Mouse (Mus musculus) limb, embryonic 10.5 days (tissue): ENCODE results near the gene Il9r. TPM values are rescaled to one million over a fixed set of nuclear protein-coding genes. Genes with fewer than 3 reads are reported as not detected.

ENCODE experiments used
- DNase-seq: peaks from one replicate; pipeline ENCODE4 v3.0.0-alpha.2; 2017; ENCODE audit warnings: low spot score
- H3K27ac ChIP-seq: fragments of 300-500 bp; sonication (generic); 2 replicates; pipeline ENCODE4 v1.5.1; 2016; ENCODE audit warnings: mild to moderate bottlenecking
- H3K27me3 ChIP-seq: fragments of 300-500 bp; sonication (generic); 2 replicates; pipeline ENCODE4 v1.6.1; 2016; ENCODE audit warnings: low read depth, mild to moderate bottlenecking; ENCODE audit not compliant: poor library complexity, severe bottlenecking
- H3K36me3 ChIP-seq: fragments of 300-500 bp; sonication (generic); 2 replicates; pipeline ENCODE4 v1.6.1; 2016; ENCODE audit warnings: mild to moderate bottlenecking, moderate library complexity
- H3K4me1 ChIP-seq: fragments of 300-500 bp; sonication (generic); 2 replicates; pipeline ENCODE4 v1.6.1; 2016
- H3K4me3 ChIP-seq: fragments of 300-500 bp; sonication (generic); 2 replicates; pipeline ENCODE4 v1.5.1; 2016; ENCODE audit warnings: mild to moderate bottlenecking, moderate library complexity
- H3K9me3 ChIP-seq: fragments of 300-500 bp; sonication (generic); replicated peaks from 2 replicates; pipeline ENCODE4 v1.6.1; 2016; ENCODE audit warnings: mild to moderate bottlenecking
- WGBS: fragments of 180-500 bp; shearing (Covaris S2); methylation state at CpG from one replicate; pipeline ENCODE4 v1.1.7; 2016; 5-methylcytosine and 5-hydroxymethylcytosine counted together
- polyA plus RNA-seq: library from polyadenylated mRNA; unstranded; fragments of >200 nt; fragmentation: Nextera tagmentation; extraction: Ambion mirVana; gene quantifications from 2 replicates; pipeline ENCODE4 v1.2.1, GENCODE M21; 2016

The Il9r gene
- polyA plus RNA-seq, 1 experiment from 2014 or later, result not detected

GRCm38 (mm10) chr11:32224468-32225139 lies 24.5 kb upstream of the Il9r start:
- peak; percentile 74 for DNase-seq
- peak overlapping the region; percentile 70; the same call in 1 of the 2 replicates for H3K4me3 ChIP-seq
- no peaks in the 10 kb centered on the region for H3K9me3 ChIP-seq
- peak overlapping the region; percentile 96 for H3K27ac ChIP-seq
- WGBS, result 22% methylated on average over 4 of the region's 4 CpGs
- H3K4me1 ChIP-seq, result peaks cover 72% of the 10 kb centered on the region
- peaks cover 18% of the 10 kb centered on the region for H3K36me3 ChIP-seq
- peaks cover 13% of the 10 kb centered on the region; the same call in 1 of the 2 replicates for H3K27me3 ChIP-seq

- Histone ChIP-seq H3K27me3 (peaks cover 13% of the 10 kb centered on the region; the same call in 1 of the 2 replicates), H3K36me3 (peaks cover 6% of the 10 kb centered on the region), H3K9me3 (no peaks in the 10 kb centered on the region), H3K4me3 (no peak overlapping the region), H3K27ac (no peak overlapping the region), H3K4me1 (peaks cover 78% of the 10 kb centered on the region)
- no peak for DNase-seq
- WGBS, result 75% methylated on average over 4 of the region's 4 CpGs
Observed at GRCm38 (mm10) chr11:32223297-32223967, 23.4 kb upstream of the Il9r start.

GRCm38 (mm10) chr11:32222570-32223194 lies 22.6 kb upstream of the Il9r start:
- Histone ChIP-seq H3K36me3 (no peaks in the 10 kb centered on the region; the same call in 1 of the 2 replicates), H3K4me3 (peak overlapping the region; percentile 92), H3K9me3 (no peaks in the 10 kb centered on the region), H3K27me3 (peaks cover 13% of the 10 kb centered on the region; the same call in 1 of the 2 replicates), H3K27ac (peak overlapping the region; percentile 93), H3K4me1 (peaks cover 79% of the 10 kb centered on the region)
- WGBS, result 12% methylated on average over 21 of the region's 21 CpGs
- DNase-seq, result peak; percentile 40

GRCm38 (mm10) chr11:32221951-32222409 lies 21.9 kb upstream of the Il9r start, which contains the start of gene Rhbdf1:
TSS of gene Rhbdf1 (minus strand) at chr11:32222300.
- peak within 1 kb of the TSS; percentile 92 for H3K4me3 ChIP-seq
- H3K36me3 ChIP-seq, result no peaks in the 10 kb centered on the region
- under 1% methylated on average over 72 of the region's 72 CpGs for WGBS
- DNase-seq, result peak; percentile 74
- no peaks in the 10 kb centered on the region for H3K9me3 ChIP-seq
- peak within 1 kb of the TSS; percentile 93 for H3K27ac ChIP-seq
- H3K4me1 ChIP-seq, result peaks cover 72% of the 10 kb centered on the region
- peaks cover 13% of the 10 kb centered on the region; the same call in 1 of the 2 replicates for H3K27me3 ChIP-seq

GRCm38 (mm10) chr11:32221225-32221950 lies 21.3 kb upstream of the Il9r start:
- no peaks in the 10 kb centered on the region for H3K36me3 ChIP-seq
- under 1% methylated on average over 46 of the region's 46 CpGs for WGBS
- peaks cover 67% of the 10 kb centered on the region for H3K4me1 ChIP-seq
- H3K9me3 ChIP-seq, result no peaks in the 10 kb centered on the region
- peaks cover 13% of the 10 kb centered on the region; the same call in 1 of the 2 replicates for H3K27me3 ChIP-seq
- DNase-seq, result peak; percentile 76
- peak overlapping the region; percentile 93 for H3K27ac ChIP-seq
- H3K4me3 ChIP-seq, result peak overlapping the region; percentile 92

- 33% methylated on average over 10 of the region's 10 CpGs for WGBS
- no peaks in the 10 kb centered on the region for H3K9me3 ChIP-seq
- H3K27ac ChIP-seq, result peak overlapping the region; percentile 93
- peaks cover 4% of the 10 kb centered on the region for H3K36me3 ChIP-seq
- H3K4me3 ChIP-seq, result peak overlapping the region; percentile 92
- no peak for DNase-seq
- peaks cover 62% of the 10 kb centered on the region for H3K4me1 ChIP-seq
- peaks cover 13% of the 10 kb centered on the region; the same call in 1 of the 2 replicates for H3K27me3 ChIP-seq
Observed at GRCm38 (mm10) chr11:32220607-32221224, 20.6 kb upstream of the Il9r start.

GRCm38 (mm10) chr11:32219287-32219686 lies 19.2 kb upstream of the Il9r start:
- Histone ChIP-seq H3K27me3 (peaks cover 13% of the 10 kb centered on the region; the same call in 1 of the 2 replicates), H3K4me3 (no peak overlapping the region), H3K27ac (no peak overlapping the region), H3K36me3 (peaks cover 17% of the 10 kb centered on the region), H3K4me1 (peaks cover 48% of the 10 kb centered on the region), H3K9me3 (no peaks in the 10 kb centered on the region)
- 91% methylated on average over 10 of the region's 10 CpGs for WGBS
- no peak for DNase-seq

GRCm38 (mm10) chr11:32218501-32219050 lies 18.5 kb upstream of the Il9r start:
- Histone ChIP-seq H3K9me3 (no peaks in the 10 kb centered on the region), H3K4me1 (peaks cover 44% of the 10 kb centered on the region), H3K27ac (peak overlapping the region; percentile 32), H3K36me3 (peaks cover 24% of the 10 kb centered on the region), H3K4me3 (no peak overlapping the region), H3K27me3 (peaks cover 7% of the 10 kb centered on the region; the same call in 1 of the 2 replicates)
- WGBS, result 69% methylated on average over 6 of the region's 6 CpGs
- DNase-seq, result no peak

- Histone ChIP-seq H3K4me1 (peaks cover 29% of the 10 kb centered on the region), H3K27ac (peak overlapping the region; percentile 50; the same call in 1 of the 2 replicates), H3K4me3 (no peak overlapping the region), H3K36me3 (peaks cover 42% of the 10 kb centered on the region), H3K27me3 (no peaks in the 10 kb centered on the region), H3K9me3 (no peaks in the 10 kb centered on the region)
- peak; percentile 78 for DNase-seq
- 29% methylated on average over 8 of the region's 8 CpGs for WGBS
Observed at GRCm38 (mm10) chr11:32216851-32217250, 16.8 kb upstream of the Il9r start.

- DNase-seq, result no peak
- Histone ChIP-seq H3K27ac (no peak overlapping the region), H3K9me3 (no peaks in the 10 kb centered on the region), H3K36me3 (peaks cover 55% of the 10 kb centered on the region), H3K27me3 (no peaks in the 10 kb centered on the region), H3K4me1 (peaks cover 16% of the 10 kb centered on the region), H3K4me3 (no peak overlapping the region)
- 92% methylated on average over 18 of the region's 18 CpGs for WGBS
Observed at GRCm38 (mm10) chr11:32215372-32216162, 15.5 kb upstream of the Il9r start.

GRCm38 (mm10) chr11:32210623-32211022 lies 10.5 kb upstream of the Il9r start:
- WGBS, result 88% methylated on average over 9 of the region's 9 CpGs
- DNase-seq, result no peak
- peaks cover 10% of the 10 kb centered on the region for H3K4me1 ChIP-seq
- H3K27ac ChIP-seq, result no peak overlapping the region
- H3K27me3 ChIP-seq, result no peaks in the 10 kb centered on the region
- H3K36me3 ChIP-seq, result peaks cover 88% of the 10 kb centered on the region
- H3K4me3 ChIP-seq, result no peak overlapping the region
- no peaks in the 10 kb centered on the region for H3K9me3 ChIP-seq
